Mouse (Mus musculus) cerebellum, postnatal 4 days (tissue): Measurements from ENCODE around the gene Mafb.

ENCODE experiments used
- DNase-seq, 2 experiments: peaks; one replicate each; pipeline ENCODE4 v3.0.0; 2022; ENCODE audit warnings: low spot score in 2 of 2, mixed read lengths in 1 of 2

The Mafb gene

GRCm38 (mm10) chr2:160327167-160327566 is 39.7 kb downstream of the Mafb start:
- no peak for DNase-seq

DNA sequence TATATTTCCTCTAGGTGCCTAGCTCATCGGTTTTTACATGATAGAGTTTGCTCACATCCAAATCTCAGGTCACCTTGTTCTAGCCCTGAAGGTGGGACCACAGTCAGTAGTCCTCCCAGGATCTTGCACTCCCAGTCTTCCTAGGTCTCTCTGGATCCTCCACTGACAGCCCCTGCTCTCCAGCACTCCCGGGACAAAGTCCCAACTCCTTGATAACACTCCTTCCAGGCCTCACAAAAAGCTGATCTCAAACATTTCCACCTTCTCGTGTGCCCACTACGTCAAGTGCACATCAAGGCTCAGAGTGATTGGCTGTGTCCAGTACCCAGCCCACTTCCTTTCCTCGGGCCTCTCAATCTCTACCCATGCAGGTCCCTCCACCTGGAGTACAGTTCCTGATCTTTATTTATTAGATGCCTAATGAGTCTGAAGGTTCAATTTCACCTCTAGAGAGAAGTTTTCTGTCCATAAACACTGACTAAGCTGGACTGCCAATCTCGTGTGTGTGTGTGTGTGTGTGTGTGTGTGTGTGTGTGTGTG is 41.7 kb downstream of the Mafb start:
- DNase-seq: no peak

GRCm38 (mm10) chr2:160321829-160322228 is 45.0 kb downstream of the Mafb start:
- no peak for DNase-seq

GRCm38 (mm10) chr2:160318255-160318654 is 48.6 kb downstream of the Mafb start:
- DNase-seq: no peak
